Mouse (Mus musculus) embryo, embryonic 11 days (tissue): ENCODE results near the gene Polg2.
A peak's percentile ranks its signal among the peaks of the same experiment; 100 is the strongest.
"Not testable (repeated sequence)": the region's sequence is repeated elsewhere in the genome, so short reads cannot be mapped to it uniquely, and the experiment has no call there.

ENCODE experiments used
- DNase-seq: peaks from one replicate; pipeline ENCODE4 v3.0.0-alpha.2; 2015

Polg2 gene

DNA sequence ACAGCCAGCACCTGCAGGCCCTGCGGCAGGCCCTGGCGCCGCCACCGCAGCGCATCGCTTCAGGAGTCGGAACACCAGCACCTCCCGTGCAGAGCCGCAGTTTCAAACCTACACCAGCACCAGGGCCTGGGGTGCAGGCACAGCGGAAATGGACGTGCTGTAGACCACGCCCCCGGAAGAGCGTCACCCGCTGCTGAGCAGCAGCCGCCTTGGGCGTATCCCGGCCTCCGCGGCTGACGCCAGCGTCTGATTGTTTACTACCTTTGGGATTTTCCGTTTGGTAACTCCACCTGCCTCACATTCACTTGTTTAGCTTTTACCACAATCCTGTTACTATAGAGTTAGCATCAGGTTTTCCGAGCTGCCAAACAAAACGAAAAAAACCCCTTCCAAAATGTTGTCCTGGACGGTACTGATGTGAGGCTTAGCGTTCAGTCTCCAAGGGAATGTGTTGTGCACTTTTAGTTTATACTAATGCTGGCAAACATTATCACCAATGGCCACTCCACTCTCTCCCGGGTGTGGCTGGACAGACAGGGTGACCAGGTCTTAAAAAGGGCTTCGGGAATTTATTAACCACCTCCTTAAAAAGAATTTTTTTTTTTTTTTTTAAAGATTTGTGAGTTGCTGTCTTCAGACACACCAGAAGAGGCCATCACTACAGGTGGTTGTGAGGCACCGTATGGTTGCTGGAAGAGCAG, at the start of gene Polg2:
Gene Polg2, minus strand, starts transcription at position 150 of the 701 bp plus-strand sequence.
- DNase-seq: peak; percentile 96

DNA sequence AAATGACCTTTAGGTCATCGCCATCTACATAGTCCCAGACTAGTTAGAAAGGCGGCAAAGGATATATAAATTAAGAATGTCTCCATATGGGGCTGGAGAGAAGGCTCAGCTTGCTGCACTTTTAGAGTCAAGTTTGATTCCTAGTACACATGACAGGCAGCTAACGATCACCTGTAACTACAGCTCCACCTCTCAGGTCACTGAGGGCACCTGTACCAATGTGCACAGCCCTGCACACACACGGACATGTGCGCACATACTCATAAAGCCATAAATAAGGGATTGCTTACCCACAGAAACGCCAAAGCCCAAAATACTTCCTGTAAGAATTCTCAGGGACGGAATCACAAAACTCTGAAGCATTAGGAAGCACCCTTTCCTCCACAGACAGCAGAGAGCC, 48.7 kb upstream of the Polg2 start:
- no peak for DNase-seq

DNA sequence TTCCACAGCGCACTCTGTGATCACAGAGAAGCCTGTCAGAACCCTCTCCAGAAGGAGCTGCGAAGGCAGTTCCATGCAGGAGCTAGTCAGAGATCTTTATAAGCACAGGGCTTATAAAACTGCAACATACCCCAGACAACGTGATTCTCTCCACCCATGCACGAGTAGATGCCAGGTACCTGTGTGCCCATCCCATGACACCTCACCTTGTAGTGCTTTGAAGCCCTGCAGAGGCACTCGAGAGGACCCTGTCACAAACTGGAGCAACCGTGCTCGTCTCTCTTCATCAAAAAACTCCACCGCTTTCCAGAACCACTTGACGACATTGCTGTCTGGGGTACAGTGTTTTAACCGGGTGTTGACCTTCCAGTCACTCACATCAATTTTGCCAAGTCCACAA, 45.1 kb upstream of the Polg2 start:
- DNase-seq: no peak

DNA sequence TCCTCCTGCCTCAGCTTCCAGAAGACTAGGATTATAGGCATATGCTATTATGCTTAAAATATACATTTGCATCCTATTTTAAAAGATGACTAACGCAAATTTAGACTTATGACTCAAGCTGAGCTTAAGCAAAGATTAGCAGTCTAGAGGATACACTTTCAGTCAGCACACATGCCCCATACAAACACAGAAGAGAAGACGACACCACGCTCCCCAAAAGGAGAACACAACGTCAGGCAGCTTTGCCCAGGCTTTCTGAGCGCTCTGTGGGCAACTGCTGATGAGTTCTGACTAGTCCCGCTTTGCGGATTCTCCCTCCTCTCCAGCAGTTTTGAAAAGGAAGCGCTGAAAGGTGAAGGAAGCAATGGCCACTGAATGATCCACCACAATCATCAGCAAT, 44.4 kb upstream of the Polg2 start:
- DNase-seq: no peak

DNA sequence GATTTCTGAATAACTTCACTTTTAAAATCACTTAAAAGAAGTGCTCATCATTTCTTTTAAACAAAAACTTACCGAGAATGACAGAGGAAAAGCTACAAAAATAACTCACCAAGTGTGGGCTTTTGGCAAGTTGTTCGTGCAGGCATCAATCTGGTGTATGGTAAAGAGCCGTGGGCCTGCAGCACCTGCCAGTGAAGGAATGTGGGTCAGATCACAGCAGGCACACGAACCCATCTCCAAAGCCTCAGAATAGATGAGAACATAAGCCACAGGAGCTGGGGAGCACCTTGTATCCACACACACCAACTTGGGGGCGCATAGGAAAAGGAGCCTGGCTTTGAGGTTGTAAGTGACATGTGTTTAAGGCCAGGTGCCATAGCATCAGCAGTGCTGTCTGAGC, 43.6 kb upstream of the Polg2 start:
- no peak for DNase-seq

DNA sequence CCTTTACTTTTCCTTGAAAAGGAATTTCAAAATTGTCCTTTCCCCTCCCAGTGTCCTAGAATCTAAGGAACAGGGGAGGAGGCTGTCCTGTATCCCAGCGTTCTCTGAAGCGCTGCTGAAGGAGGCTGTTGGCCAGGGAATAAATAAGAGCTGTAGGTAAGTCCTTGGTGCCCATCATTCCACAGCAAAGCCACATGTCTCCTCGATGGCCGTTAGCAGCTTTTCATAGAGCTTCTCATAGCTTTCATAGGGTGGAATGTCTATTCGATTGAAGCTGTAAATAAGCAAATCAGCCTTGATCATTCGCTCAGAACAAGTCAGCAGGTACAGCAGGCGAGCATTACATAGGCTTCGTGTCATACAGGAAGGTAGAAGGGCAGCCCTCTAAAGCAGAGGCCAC, 43.2 kb upstream of the Polg2 start:
- DNase-seq: no peak

DNA sequence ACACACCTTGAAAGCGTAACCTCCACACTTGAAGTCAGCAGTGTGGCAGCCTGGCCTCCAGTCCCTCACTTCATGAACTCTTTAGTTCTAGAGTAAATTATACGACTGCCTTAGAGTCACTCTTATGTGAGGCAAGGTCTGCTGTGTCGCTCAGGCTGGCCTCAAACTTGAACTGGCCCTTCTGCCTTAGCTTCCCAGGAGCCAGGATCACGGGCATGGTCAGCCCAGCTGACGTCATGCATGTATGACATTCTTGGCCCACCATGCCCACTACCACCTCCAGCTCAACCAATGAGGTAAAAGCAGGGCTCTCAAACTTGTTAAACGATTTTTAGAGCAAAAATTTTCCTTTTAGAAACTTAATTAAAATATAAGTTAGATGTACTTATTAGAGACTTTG, 42.1 kb upstream of the Polg2 start:
- no peak for DNase-seq

DNA sequence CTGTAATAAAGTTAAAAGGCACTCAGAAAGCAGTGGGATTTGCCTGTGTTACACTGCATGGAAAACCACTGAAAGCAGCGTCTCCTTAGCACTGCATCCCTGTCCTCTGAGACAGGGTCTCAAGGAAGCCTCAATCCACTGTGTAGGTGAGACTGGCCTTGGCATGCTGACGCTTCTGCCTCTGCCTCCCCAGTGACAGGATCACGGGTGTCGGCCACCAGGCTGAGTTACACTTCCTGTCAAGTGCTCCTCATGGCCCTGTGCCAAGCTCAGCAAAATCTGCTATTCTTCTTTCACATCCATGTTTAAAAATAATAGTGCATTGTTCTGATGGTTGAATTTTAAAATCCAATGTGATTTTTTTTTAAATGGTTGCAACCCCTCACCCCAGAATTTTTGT, 41.6 kb upstream of the Polg2 start:
- DNase-seq: no peak

DNA sequence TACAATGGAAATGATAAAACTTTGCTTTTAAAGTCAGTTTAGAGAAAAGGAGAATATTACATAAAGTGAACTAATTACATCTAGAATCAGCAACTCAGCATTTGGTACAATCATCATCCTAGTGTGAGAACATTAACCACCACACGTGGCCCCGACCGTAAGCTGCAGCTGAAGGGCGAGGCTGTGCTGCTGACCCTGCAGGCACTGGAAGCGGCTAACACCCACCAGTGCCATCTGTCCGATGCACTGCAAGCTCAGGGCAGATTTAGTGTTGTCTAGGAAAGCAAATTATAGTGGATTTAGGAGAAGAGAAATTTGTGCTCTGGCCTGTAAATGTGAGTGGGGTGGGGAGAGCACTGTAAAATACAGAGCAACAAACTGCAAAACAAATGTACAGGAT, 40.9 kb upstream of the Polg2 start:
- no peak for DNase-seq

DNA sequence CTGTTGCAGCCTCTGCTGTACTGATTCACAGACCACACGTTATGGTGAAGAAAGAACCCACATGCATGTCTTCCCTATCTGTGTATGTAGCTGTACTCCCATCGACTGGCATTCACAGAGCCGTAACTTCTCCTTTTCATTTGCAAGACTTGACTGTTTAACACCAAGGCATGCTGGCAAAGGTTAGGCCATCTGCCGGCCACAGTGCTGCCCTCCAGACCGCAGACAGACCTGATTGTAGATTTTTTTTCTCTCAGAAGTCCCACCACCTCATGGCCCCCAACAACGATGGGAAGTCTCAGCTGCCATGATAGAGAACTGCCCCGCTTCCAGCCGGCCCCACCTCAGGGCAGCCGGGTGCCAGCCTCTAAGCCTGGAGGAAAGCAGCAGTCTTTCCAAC, 40.3 kb upstream of the Polg2 start:
- DNase-seq: no peak

DNA sequence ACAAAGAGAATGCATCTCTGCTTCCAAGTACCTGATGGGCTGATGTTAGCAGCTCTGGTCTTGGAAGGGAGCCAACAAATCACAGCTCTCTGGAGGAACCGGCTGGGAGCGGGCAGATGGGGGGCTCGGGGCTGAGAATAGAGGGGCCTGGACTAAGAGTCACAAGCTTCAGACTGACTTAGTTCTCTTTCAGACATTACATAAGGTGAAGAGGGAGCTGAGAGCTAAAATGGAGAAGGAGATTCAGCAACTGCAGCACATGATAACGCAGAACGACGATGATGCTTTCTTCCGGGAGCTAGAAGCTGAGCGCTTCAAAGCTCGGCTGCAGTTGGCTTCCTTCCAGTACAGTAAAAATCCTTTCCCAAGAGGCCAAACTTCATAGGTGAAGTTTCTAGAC, 39.0 kb upstream of the Polg2 start:
- DNase-seq: no peak

DNA sequence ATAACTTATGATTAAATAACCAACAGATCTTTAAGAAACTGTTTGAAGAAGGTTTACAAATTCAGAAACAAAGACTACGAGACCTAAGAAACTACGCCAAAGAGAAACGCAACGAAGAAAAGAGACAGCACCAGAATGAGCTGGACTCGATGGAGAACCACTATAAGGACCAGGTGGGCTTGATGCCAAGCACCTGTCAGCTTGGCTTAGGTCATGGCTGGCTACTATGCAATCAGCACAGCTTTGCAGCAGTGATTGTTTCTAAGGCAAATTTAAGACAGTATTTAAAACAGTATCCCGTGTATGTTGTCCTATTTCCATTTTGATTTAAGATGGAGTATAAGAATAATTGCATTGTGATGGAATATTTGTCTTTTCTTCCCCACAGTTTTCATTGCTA, 38.5 kb upstream of the Polg2 start:
- DNase-seq: no peak

DNA sequence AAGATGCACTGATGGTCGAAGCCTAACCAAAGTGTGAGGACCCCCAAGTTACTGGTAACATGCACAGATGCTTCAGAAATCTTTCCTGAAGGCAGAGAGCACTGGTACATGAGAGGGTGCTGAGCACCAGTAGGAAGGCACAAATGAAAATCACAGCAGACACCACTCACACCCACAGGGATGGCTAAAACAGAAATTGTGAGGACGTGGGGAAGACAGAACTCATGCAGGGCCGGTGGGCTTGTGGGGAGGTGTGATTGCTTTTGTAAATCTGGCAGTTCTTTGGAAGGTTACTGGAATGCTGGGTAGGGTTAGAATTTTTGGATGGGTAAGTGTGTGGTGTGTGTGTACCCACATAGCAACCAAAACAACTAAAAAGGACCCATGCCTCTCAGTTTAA, 37.8 kb upstream of the Polg2 start:
- DNase-seq: no peak

DNA sequence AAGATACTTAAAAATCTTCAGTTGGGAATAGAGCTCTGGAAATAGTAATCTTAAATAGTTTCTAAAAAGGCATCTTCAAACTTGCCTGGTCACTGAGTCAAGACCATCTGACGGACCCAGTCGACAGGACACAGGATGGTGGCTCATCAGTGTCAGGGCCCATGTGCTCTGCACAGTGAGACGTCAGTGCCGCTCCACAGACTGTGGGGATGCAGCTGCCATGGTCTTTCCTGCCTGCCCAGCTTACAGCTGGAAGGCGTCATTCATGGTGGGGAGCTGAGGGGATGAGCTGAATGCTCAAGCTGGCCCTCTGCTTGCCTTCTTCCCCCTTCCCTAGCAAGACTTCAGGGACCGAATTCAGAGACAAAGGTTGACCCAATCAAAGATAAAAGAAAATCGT, 37.0 kb upstream of the Polg2 start:
- no peak for DNase-seq

DNA sequence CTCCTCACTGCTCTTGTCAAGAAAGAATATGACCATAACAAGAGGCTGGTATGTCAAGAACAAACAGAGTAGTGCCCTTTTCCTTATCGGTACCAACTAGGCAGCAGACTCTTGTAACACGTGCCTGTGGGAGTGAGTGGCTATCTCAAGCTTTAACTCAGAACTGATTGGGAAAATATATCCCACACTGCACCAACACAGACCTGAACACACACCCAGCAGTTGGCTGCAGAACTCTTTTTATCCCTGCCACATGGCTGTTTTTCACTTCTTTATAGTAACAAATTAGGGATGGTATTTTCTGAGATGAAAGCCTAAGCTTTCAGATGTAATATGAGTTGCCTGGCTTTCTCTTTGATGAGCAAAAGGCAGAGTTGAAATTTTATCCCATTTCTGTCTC, 36.4 kb upstream of the Polg2 start:
- DNase-seq: no peak

DNA sequence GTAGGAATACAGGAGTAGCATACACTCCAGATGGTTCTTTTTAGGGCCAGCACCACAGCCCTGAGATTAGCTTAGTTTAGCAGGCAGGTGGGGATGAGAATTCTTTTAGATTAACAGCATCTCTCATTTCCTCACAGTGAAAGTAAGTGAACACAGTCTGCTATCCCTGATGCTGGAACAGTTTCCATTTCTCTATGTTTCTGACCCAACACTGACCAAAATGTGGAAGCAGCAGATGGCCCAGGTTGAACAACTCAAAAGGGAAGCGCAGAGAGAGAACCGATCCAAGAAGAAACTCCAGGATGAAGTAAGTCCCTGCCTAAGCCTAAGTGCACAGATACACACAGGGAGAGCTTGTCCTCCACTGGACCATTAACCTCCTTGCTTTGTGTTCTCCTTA, 36.0 kb upstream of the Polg2 start:
- no peak for DNase-seq

DNA sequence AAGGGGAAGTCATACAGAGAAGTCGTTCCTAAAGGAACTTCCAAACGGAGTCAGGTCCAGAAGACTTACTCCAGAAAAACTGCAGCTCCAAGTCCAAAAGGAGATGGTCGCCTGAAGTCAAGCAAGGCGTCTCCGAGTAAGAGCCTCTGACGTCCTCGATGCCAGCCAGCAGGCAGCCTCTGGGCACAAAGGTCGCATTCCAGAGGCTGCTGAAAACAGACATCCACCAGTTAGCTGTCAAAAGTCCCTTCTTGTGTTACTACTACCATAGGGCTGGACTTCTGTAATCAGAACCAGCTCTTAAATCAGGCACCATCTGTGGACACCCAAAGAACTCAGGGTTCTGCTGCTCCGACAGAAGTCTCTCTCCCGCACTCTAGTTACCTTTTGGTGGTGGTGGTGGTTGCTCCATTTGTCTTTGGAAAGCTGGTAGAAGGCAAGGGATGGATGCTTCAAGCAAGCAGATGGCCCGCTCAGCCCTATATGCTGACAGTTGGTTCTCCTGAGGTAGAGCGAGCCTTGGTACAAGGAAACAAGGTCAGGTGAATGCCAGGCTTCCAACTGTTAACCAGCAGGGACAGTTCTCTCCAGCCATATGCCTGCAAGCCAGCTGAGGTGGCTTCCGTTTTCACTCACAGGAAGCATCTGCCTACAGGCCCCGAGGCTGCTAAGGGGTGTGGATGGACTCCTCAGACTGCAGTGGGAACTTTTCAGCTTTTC, 35.4 kb upstream of the Polg2 start:
- no peak for DNase-seq

DNA sequence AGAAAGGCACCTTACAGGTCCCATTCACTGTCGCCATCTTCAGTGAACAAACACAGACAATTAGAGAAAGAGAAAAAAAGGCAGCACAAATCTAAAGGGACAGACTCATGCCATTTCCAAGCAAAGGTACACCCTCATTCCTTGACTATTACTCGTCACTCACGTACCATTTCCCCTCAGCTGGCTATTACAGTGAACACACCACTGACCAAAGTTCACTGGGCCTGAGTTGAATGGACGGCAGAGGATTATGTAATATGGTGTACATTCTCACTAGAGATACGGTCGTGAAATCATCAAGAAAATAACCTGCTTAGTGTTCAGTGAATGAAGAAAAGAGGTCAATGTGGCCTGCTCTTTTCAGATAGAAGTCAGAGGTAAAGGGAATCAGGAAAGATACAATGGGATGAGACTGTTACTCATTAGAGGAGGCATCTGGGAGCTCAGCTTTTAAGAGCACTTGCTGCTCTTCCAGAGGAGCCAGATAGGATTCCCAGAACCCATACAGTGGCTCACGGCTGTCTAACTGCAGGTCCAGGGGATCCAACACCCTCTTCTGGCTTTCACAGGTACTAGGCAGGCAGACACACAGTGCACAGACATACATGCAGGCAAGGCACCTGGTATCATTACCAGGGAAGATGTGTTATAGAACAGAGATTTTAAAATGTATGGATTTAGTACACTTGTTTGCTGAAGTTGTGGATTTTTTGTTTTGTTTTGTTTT, 33.2 kb upstream of the Polg2 start:
- no peak for DNase-seq

DNA sequence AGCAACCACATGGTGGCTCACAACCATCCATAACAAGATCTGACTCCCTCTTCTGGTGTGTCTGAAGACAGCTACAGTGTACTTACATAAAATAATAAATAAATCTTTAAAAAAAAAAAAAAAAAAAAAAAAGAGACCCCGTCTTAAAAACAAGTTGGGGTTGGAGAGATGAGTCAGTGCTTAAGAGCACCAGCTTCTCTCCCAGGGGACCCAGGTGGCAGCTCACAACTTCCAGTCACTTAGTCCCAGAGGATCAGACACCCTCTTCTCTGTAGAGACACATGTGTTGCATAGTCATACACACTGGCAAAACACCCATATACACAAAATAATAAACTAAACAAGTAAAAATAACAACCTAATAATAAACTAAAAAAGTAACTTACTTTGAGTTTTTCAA, 28.1 kb upstream of the Polg2 start:
- not testable (repeated sequence) for DNase-seq

DNA sequence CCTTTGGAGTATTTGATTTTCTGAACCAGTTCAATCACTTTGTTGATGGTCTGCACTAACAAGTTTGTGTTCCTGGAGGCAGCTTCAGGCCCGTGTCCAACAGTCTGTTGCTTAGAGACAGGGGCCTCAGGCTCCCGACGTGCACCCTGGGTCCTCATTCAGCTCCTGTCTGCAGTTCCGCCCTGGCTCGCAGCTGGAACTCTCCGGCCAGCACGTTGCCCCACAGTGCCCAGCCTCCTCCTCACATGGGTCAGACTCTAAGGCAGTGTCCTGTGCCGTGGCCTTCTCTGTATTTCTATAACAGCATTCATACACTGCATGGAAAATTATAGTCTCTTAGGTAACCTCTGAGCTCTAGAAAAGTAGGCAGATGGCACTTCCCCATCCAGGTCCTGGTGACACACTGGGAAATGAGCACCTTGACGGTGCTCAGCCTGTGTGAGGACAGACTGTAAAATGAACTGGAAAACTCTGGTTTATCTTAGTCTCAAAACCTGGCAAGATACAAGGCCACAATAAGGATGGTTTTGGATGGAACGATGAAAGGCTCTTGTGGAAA, 22.8 kb upstream of the Polg2 start:
- DNase-seq: no peak

DNA sequence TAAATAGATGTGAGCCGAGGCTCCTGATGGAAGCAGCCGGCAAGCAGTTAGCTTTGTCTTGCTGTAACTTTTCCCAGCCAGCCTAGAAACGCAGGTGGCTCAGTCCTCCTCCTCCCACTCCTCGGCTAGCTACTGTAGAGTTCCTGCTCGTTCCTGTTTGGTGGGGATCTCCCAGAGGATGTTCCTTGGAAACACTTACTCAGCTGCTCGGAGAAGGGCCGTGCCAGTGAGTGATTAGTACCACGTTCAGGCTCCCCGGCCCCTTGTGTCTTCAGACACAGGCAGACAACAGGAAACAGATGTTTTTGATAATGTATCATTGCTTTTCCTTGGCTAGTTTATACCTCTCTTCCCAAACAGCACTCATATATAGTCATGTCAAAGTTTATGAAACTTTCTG, 16.3 kb upstream of the Polg2 start:
- peak; percentile 43 for DNase-seq

DNA sequence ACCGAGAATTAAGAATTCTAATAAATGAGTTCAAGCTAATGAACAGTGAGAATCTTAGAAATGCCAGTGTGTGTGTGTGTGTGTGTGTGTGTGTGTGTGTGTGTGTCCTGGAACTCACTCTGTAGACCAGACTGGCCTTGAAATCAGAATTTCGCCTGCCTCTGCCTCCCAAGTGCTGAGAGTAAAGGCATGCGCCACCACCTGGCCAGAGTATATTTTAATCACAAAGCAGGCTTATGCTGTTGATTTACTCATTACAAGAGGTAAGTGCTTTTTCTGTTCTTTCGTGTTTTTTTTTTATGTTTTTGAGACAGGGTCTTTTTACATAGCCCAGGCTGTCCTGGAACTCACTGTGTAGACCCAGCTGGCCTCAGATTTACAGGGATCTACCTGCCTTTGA, 14.5 kb upstream of the Polg2 start:
- no peak for DNase-seq

DNA sequence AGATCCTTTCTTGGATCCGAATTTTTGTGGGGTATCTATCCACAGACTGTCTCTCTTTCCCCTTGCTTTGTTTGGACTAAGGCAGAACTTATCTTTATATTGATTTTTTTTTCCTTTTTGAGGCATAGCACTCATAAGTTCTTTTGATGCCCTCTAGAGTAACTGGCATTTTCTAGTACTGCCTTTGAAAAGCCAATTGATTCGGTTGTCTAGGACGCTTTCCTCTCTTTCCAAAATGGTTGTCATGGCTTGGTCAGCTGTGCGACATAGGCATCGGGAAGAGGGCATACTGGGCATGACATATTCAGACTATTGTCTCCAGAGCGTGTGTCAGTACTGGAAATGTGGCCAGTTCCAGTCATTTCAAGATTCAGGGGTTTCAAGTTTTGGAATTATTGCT, 10.3 kb upstream of the Polg2 start:
- peak; percentile 59 for DNase-seq
